Mouse (Mus musculus): ENCODE data around the gene Klhl29.

- no peak for TF ChIP-seq EP300 (optimal IDR thresholded peaks at IDR 0.05)
- no peak for TF ChIP-seq CTCF (IDR thresholded peaks at IDR 0.05; ENCODE audit: low read depth)
Observed at GRCm38 (mm10) chr12:5157021-5157681, 218.3 kb downstream of the Klhl29 start.
